Mouse (Mus musculus): ENCODE results near the gene Pdss2. TPM values are rescaled to one million over a fixed set of nuclear protein-coding genes. Genes with fewer than 3 reads are reported as not detected.

Gene Pdss2
- polyA plus RNA-seq, 1 experiment from 2014 or later = 16.8 TPM

GRCm38 (mm10) chr10:43417346-43417745, 196.1 kb downstream of the Pdss2 start:
- 91% methylated on average over 6 of the region's 6 CpGs for WGBS
- no peak for ATAC-seq
- no peak overlapping the region for H3K4me2 ChIP-seq (ENCODE audit: low read length)
- no peaks in the 10 kb centered on the region for H3K27me3 ChIP-seq (ENCODE audit: control insufficient read depth, insufficient read depth, low read depth, low read length)
- H3K36me3 ChIP-seq (ENCODE audit: control insufficient read depth, insufficient read depth, low read length) = no peaks in the 10 kb centered on the region
- peaks cover 11% of the 10 kb centered on the region for H3K4me1 ChIP-seq (ENCODE audit: control insufficient read depth, insufficient read depth, low read length)
- H3K27ac ChIP-seq (ENCODE audit: low read length) = no peak overlapping the region
- no peak overlapping the region for H3K9ac ChIP-seq (ENCODE audit: low read depth, low read length)
- H3K4me3 ChIP-seq (ENCODE audit: low read depth, low read length) = no peak overlapping the region
- H3K9me3 ChIP-seq (replicated peaks; ENCODE audit: control insufficient read depth, low read length, poor library complexity, severe bottlenecking) = no peaks in the 10 kb centered on the region

GRCm38 (mm10) chr10:43420660-43421413, 199.6 kb downstream of the Pdss2 start:
- no peak overlapping the region for H3K4me3 ChIP-seq (ENCODE audit: low read depth, low read length)
- H3K27me3 ChIP-seq (ENCODE audit: control insufficient read depth, insufficient read depth, low read depth, low read length) = no peaks in the 10 kb centered on the region
- H3K9me3 ChIP-seq (replicated peaks; ENCODE audit: control insufficient read depth, low read length, poor library complexity, severe bottlenecking) = no peaks in the 10 kb centered on the region
- no peaks in the 10 kb centered on the region for H3K36me3 ChIP-seq (ENCODE audit: control insufficient read depth, insufficient read depth, low read length)
- peak; percentile 73 for ATAC-seq
- H3K4me1 ChIP-seq (ENCODE audit: control insufficient read depth, insufficient read depth, low read length) = peaks cover 12% of the 10 kb centered on the region
- peak overlapping the region; percentile 47; the same call in 1 of the 2 replicates for H3K27ac ChIP-seq (ENCODE audit: low read length)
- WGBS = 63% methylated on average over 22 of the region's 22 CpGs
- no peak overlapping the region for H3K9ac ChIP-seq (ENCODE audit: low read depth, low read length)
- H3K4me2 ChIP-seq (ENCODE audit: low read length) = 0 out of 2 replicates have a peak overlapping the region, but pooled peaks have one; percentile 6

GRCm38 (mm10) chr10:43422061-43422770, 200.9 kb downstream of the Pdss2 start:
- H3K27ac ChIP-seq (ENCODE audit: low read length) = peak overlapping the region; percentile 43; the same call in 1 of the 2 replicates
- H3K4me2 ChIP-seq (ENCODE audit: low read length) = no peak overlapping the region
- WGBS = 55% methylated on average over 15 of the region's 15 CpGs
- H3K4me3 ChIP-seq (ENCODE audit: low read depth, low read length) = no peak overlapping the region
- no peak for ATAC-seq
- no peaks in the 10 kb centered on the region for H3K9me3 ChIP-seq (replicated peaks; ENCODE audit: control insufficient read depth, low read length, poor library complexity, severe bottlenecking)
- H3K36me3 ChIP-seq (ENCODE audit: control insufficient read depth, insufficient read depth, low read length) = no peaks in the 10 kb centered on the region
- no peak overlapping the region for H3K9ac ChIP-seq (ENCODE audit: low read depth, low read length)
- peaks cover 12% of the 10 kb centered on the region for H3K4me1 ChIP-seq (ENCODE audit: control insufficient read depth, insufficient read depth, low read length)
- no peaks in the 10 kb centered on the region for H3K27me3 ChIP-seq (ENCODE audit: control insufficient read depth, insufficient read depth, low read depth, low read length)

- Histone ChIP-seq H3K9ac (ENCODE audit: low read depth, low read length) (no peak overlapping the region), H3K27ac (ENCODE audit: low read length) (no peak overlapping the region), H3K4me3 (ENCODE audit: low read depth, low read length) (no peak overlapping the region), H3K27me3 (ENCODE audit: control insufficient read depth, insufficient read depth, low read depth, low read length) (no peaks in the 10 kb centered on the region), H3K4me1 (ENCODE audit: control insufficient read depth, insufficient read depth, low read length) (peaks cover 12% of the 10 kb centered on the region), H3K4me2 (ENCODE audit: low read length) (no peak overlapping the region), H3K9me3 (replicated peaks; ENCODE audit: control insufficient read depth, low read length, poor library complexity, severe bottlenecking) (no peaks in the 10 kb centered on the region), H3K36me3 (ENCODE audit: control insufficient read depth, insufficient read depth, low read length) (no peaks in the 10 kb centered on the region)
- 95% methylated on average over 5 of the region's 5 CpGs for WGBS
- ATAC-seq = no peak
Observed at GRCm38 (mm10) chr10:43424545-43424944, 203.3 kb downstream of the Pdss2 start.

GRCm38 (mm10) chr10:43430606-43431005, 209.3 kb downstream of the Pdss2 start:
- H3K4me2 ChIP-seq (ENCODE audit: low read length) = no peak overlapping the region
- H3K9me3 ChIP-seq (replicated peaks; ENCODE audit: control insufficient read depth, low read length, poor library complexity, severe bottlenecking) = no peaks in the 10 kb centered on the region; the same call in 1 of the 2 replicates
- H3K4me1 ChIP-seq (ENCODE audit: control insufficient read depth, insufficient read depth, low read length) = no peaks in the 10 kb centered on the region
- H3K36me3 ChIP-seq (ENCODE audit: control insufficient read depth, insufficient read depth, low read length) = no peaks in the 10 kb centered on the region
- 89% methylated on average over 5 of the region's 5 CpGs for WGBS
- no peak overlapping the region for H3K9ac ChIP-seq (ENCODE audit: low read depth, low read length)
- no peak for ATAC-seq
- H3K4me3 ChIP-seq (ENCODE audit: low read depth, low read length) = no peak overlapping the region
- no peak overlapping the region for H3K27ac ChIP-seq (ENCODE audit: low read length)
- H3K27me3 ChIP-seq (ENCODE audit: control insufficient read depth, insufficient read depth, low read depth, low read length) = no peaks in the 10 kb centered on the region

- Histone ChIP-seq H3K4me2 (ENCODE audit: low read length) (no peak overlapping the region), H3K27ac (ENCODE audit: low read length) (no peak overlapping the region), H3K4me1 (ENCODE audit: control insufficient read depth, insufficient read depth, low read length) (peaks cover 13% of the 10 kb centered on the region), H3K9me3 (replicated peaks; ENCODE audit: control insufficient read depth, low read length, poor library complexity, severe bottlenecking) (no peaks in the 10 kb centered on the region; the same call in 1 of the 2 replicates), H3K9ac (ENCODE audit: low read depth, low read length) (no peak overlapping the region), H3K27me3 (ENCODE audit: control insufficient read depth, insufficient read depth, low read depth, low read length) (no peaks in the 10 kb centered on the region), H3K4me3 (ENCODE audit: low read depth, low read length) (no peak overlapping the region), H3K36me3 (ENCODE audit: control insufficient read depth, insufficient read depth, low read length) (no peaks in the 10 kb centered on the region)
- 91% methylated on average over 4 of the region's 4 CpGs for WGBS
- ATAC-seq = no peak
Observed at GRCm38 (mm10) chr10:43434326-43434725, 213.0 kb downstream of the Pdss2 start.

GRCm38 (mm10) chr10:43435757-43436156, 214.5 kb downstream of the Pdss2 start:
- H3K27me3 ChIP-seq (ENCODE audit: control insufficient read depth, insufficient read depth, low read depth, low read length) = no peaks in the 10 kb centered on the region
- H3K4me1 ChIP-seq (ENCODE audit: control insufficient read depth, insufficient read depth, low read length) = peaks cover 22% of the 10 kb centered on the region
- H3K27ac ChIP-seq (ENCODE audit: low read length) = no peak overlapping the region
- H3K4me2 ChIP-seq (ENCODE audit: low read length) = no peak overlapping the region
- H3K4me3 ChIP-seq (ENCODE audit: low read depth, low read length) = no peak overlapping the region
- ATAC-seq = no peak
- WGBS = 95% methylated on average over 3 of the region's 3 CpGs
- H3K9ac ChIP-seq (ENCODE audit: low read depth, low read length) = no peak overlapping the region
- no peaks in the 10 kb centered on the region for H3K9me3 ChIP-seq (replicated peaks; ENCODE audit: control insufficient read depth, low read length, poor library complexity, severe bottlenecking)
- no peaks in the 10 kb centered on the region for H3K36me3 ChIP-seq (ENCODE audit: control insufficient read depth, insufficient read depth, low read length)

- peak; percentile 75 for ATAC-seq
- Histone ChIP-seq H3K9me3 (replicated peaks; ENCODE audit: control insufficient read depth, low read length, poor library complexity, severe bottlenecking) (no peaks in the 10 kb centered on the region), H3K27me3 (ENCODE audit: control insufficient read depth, insufficient read depth, low read depth, low read length) (no peaks in the 10 kb centered on the region), H3K4me2 (ENCODE audit: low read length) (peak overlapping the region; percentile 27), H3K27ac (ENCODE audit: low read length) (peak overlapping the region; percentile 89), H3K36me3 (ENCODE audit: control insufficient read depth, insufficient read depth, low read length) (no peaks in the 10 kb centered on the region), H3K9ac (ENCODE audit: low read depth, low read length) (no peak overlapping the region), H3K4me3 (ENCODE audit: low read depth, low read length) (no peak overlapping the region), H3K4me1 (ENCODE audit: control insufficient read depth, insufficient read depth, low read length) (peaks cover 22% of the 10 kb centered on the region)
- 5% methylated on average over 7 of the region's 7 CpGs for WGBS
Observed at GRCm38 (mm10) chr10:43439492-43439941, 218.2 kb downstream of the Pdss2 start.

- H3K27me3 ChIP-seq (ENCODE audit: control insufficient read depth, insufficient read depth, low read depth, low read length) = no peaks in the 10 kb centered on the region
- no peak overlapping the region; the same call in 1 of the 2 replicates for H3K9ac ChIP-seq (ENCODE audit: low read depth, low read length)
- peak overlapping the region; percentile 89 for H3K27ac ChIP-seq (ENCODE audit: low read length)
- WGBS = 17% methylated on average over 13 of the region's 13 CpGs
- H3K4me2 ChIP-seq (ENCODE audit: low read length) = no peak overlapping the region; the same call in 1 of the 2 replicates
- H3K4me1 ChIP-seq (ENCODE audit: control insufficient read depth, insufficient read depth, low read length) = peaks cover 22% of the 10 kb centered on the region
- no peaks in the 10 kb centered on the region for H3K36me3 ChIP-seq (ENCODE audit: control insufficient read depth, insufficient read depth, low read length)
- peak; percentile 41; the same call in 1 of the 2 replicates for ATAC-seq
- H3K4me3 ChIP-seq (ENCODE audit: low read depth, low read length) = no peak overlapping the region
- no peaks in the 10 kb centered on the region for H3K9me3 ChIP-seq (replicated peaks; ENCODE audit: control insufficient read depth, low read length, poor library complexity, severe bottlenecking)
Observed at GRCm38 (mm10) chr10:43440050-43440449, 218.8 kb downstream of the Pdss2 start.
